Mouse (Mus musculus): ENCODE results near the gene Gm14443. TPM values are rescaled to one million over a fixed set of nuclear protein-coding genes. Genes with fewer than 3 reads are reported as not detected.
"Not testable (repeated sequence)": the region's sequence is repeated elsewhere in the genome, so short reads cannot be mapped to it uniquely, and the experiment has no call there.

Gm14443 gene
- polyA plus RNA-seq, 1 experiment from 2014 or later, result 0.51 TPM

DNA sequence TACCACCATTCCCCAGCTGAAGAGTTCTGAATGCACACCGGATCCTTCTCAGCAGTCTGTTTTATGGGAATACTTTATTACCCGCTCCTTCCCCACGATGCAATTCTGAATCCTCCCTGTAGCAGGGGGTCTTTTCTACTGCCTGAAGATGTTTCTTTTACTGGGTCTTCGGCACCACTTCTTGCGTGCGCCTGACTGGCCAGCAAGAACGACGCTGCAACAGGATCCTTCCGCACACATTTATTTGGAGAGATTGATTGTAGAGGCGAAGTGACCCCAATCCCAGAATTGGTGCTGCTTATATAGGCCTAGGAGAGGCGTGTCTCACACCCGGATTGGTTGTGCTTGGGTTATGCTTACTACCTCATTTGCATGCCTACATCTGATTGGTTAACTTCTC lies 10.6 kb downstream of the Gm14443 start:
- 91% methylated on average over 12 of the region's 12 CpGs for WGBS
- not testable (repeated sequence) for H3K36me3 ChIP-seq (ENCODE audit: control insufficient read depth, insufficient read depth, low read length); H3K4me2 ChIP-seq; H3K27ac ChIP-seq (ENCODE audit: low read depth, low read length); H3K4me1 ChIP-seq (replicated peaks; ENCODE audit: control insufficient read depth, insufficient read depth, low read length); ATAC-seq (replicated peaks; ENCODE audit: low FRiP score); H3K9me3 ChIP-seq (ENCODE audit: control insufficient read depth, low read length); DNase-seq (ENCODE audit: low spot score); H3K27me3 ChIP-seq (replicated peaks; ENCODE audit: control insufficient read depth, insufficient read depth, low read length); H3K9ac ChIP-seq (ENCODE audit: low read depth, low read length); H3K4me3 ChIP-seq (ENCODE audit: low read depth, low read length)

DNA sequence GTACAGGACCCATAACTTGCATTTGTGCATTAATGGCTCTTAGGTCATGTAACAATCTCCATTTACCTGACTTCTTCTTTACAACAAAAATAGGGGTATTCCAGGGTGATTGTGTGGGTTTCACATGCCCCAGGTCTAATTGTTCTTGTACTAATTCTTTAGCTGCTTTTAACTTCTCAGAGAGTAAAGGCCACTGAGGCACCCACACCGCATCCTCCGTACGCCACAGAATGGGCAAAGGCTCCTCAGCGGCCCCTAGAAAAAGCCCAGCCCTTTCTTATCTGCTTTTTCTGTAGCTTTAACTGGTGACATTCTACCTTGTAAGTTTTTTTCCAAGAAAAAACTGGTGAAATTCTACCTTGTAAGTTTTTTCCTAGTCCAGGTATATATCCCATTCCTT lies 14.2 kb downstream of the Gm14443 start:
- DNase-seq (ENCODE audit: low spot score); ATAC-seq (replicated peaks; ENCODE audit: low FRiP score); H3K9ac ChIP-seq (ENCODE audit: low read depth, low read length); H3K27me3 ChIP-seq (replicated peaks; ENCODE audit: control insufficient read depth, insufficient read depth, low read length); H3K4me1 ChIP-seq (replicated peaks; ENCODE audit: control insufficient read depth, insufficient read depth, low read length); H3K9me3 ChIP-seq (ENCODE audit: control insufficient read depth, low read length); H3K27ac ChIP-seq (ENCODE audit: low read depth, low read length); H3K36me3 ChIP-seq (ENCODE audit: control insufficient read depth, insufficient read depth, low read length); H3K4me3 ChIP-seq (ENCODE audit: low read depth, low read length); H3K4me2 ChIP-seq: not testable (repeated sequence)
- 83% methylated on average over 4 of the region's 4 CpGs for WGBS

DNA sequence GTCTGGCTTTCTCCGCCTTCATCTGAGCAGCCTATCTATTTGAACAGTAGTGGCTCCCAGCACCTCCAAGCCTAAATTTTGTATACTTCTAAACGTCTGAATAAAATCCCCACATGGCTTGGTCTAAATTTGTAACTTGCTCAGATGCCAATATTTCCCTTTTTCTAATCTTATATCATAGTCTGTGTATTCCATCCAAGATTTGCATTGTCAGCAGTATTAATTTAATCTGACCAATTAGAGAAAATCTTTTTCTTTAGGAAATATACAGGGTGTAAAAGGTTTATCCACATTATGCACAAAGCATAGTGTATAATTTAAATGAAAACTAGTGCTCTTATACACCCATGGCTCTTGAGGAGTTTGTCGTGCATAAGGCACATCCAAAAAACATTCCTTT lies 17.0 kb downstream of the Gm14443 start:
- WGBS, result 67% methylated on average over 3 of the region's 3 CpGs
- H3K36me3 ChIP-seq (ENCODE audit: control insufficient read depth, insufficient read depth, low read length), result no peaks in the 10 kb centered on the region
- H3K27me3 ChIP-seq (replicated peaks; ENCODE audit: control insufficient read depth, insufficient read depth, low read length), result no peaks in the 10 kb centered on the region
- no peak for ATAC-seq (replicated peaks; ENCODE audit: low FRiP score)
- DNase-seq (ENCODE audit: low spot score), result no peak
- H3K9ac ChIP-seq (ENCODE audit: low read depth, low read length), result no peak overlapping the region
- no peak overlapping the region for H3K4me2 ChIP-seq
- H3K9me3 ChIP-seq (ENCODE audit: control insufficient read depth, low read length), result no peaks in the 10 kb centered on the region
- no peaks in the 10 kb centered on the region for H3K4me1 ChIP-seq (replicated peaks; ENCODE audit: control insufficient read depth, insufficient read depth, low read length)
- H3K4me3 ChIP-seq (ENCODE audit: low read depth, low read length), result no peak overlapping the region
- no peak overlapping the region for H3K27ac ChIP-seq (ENCODE audit: low read depth, low read length)

DNA sequence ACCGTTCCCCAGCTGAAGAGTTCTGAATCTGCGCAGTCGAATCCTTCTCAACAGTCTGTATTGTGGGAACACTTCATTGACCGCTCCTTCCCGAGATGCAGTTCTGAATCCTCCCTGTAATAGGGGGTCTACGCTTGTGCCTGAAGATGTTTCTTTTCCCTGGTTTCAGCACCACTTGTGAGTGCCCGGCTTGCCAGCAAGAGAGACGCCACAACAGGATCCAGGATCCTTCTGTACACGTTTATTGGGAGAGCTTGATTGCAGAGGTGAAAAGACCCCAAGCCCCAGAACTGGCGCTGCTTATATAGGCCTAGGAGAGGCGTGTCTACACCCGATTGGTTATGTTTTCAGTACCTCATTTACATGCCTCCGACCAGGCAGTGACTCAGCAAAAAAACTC lies 19.0 kb downstream of the Gm14443 start:
- no peak overlapping the region for H3K9ac ChIP-seq (ENCODE audit: low read depth, low read length)
- no peaks in the 10 kb centered on the region for H3K9me3 ChIP-seq (ENCODE audit: control insufficient read depth, low read length)
- H3K4me1 ChIP-seq (replicated peaks; ENCODE audit: control insufficient read depth, insufficient read depth, low read length), result no peaks in the 10 kb centered on the region
- no peak overlapping the region for H3K4me2 ChIP-seq
- no peak overlapping the region for H3K4me3 ChIP-seq (ENCODE audit: low read depth, low read length)
- no peaks in the 10 kb centered on the region for H3K27me3 ChIP-seq (replicated peaks; ENCODE audit: control insufficient read depth, insufficient read depth, low read length)
- ATAC-seq (replicated peaks; ENCODE audit: low FRiP score) (no peak), DNase-seq (ENCODE audit: low spot score) (no peak)
- no peak overlapping the region for H3K27ac ChIP-seq (ENCODE audit: low read depth, low read length)
- no peaks in the 10 kb centered on the region for H3K36me3 ChIP-seq (ENCODE audit: control insufficient read depth, insufficient read depth, low read length)
- WGBS, result 91% methylated on average over 13 of the region's 13 CpGs

DNA sequence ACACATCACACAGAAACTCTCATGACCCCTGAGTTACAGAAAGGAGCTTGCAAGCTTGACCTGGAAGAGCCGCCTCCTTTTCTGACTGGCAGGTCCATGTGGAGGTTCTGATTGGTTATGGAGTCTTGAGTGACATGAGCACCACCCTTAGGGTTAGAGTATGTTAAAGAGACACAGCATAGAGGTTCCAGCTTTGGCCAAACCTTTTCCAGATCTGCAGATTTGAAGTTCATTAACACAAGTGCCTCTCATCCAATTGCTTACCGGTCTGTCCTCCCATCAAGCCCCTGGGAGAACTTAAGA lies 33.7 kb downstream of the Gm14443 start, which contains the start of gene Gm14399:
Gene Gm14399 (minus strand): TSS at position 20 of the 303 bp plus-strand sequence.
- H3K36me3 ChIP-seq (ENCODE audit: control insufficient read depth, insufficient read depth, low read length); H3K27me3 ChIP-seq (replicated peaks; ENCODE audit: control insufficient read depth, insufficient read depth, low read length); H3K27ac ChIP-seq (ENCODE audit: low read depth, low read length); H3K4me1 ChIP-seq (replicated peaks; ENCODE audit: control insufficient read depth, insufficient read depth, low read length); H3K9me3 ChIP-seq (ENCODE audit: control insufficient read depth, low read length); ATAC-seq (replicated peaks; ENCODE audit: low FRiP score); DNase-seq (ENCODE audit: low spot score): not testable (repeated sequence)
- peak within 1 kb of the TSS; percentile 34; the same call in 1 of the 2 replicates for H3K9ac ChIP-seq (ENCODE audit: low read depth, low read length)
- H3K4me3 ChIP-seq (ENCODE audit: low read depth, low read length), result peak within 1 kb of the TSS; percentile 49
- WGBS, result 0% methylated on average over 1 of the region's 2 CpGs
- peak within 1 kb of the TSS; percentile 34 for H3K4me2 ChIP-seq

DNA sequence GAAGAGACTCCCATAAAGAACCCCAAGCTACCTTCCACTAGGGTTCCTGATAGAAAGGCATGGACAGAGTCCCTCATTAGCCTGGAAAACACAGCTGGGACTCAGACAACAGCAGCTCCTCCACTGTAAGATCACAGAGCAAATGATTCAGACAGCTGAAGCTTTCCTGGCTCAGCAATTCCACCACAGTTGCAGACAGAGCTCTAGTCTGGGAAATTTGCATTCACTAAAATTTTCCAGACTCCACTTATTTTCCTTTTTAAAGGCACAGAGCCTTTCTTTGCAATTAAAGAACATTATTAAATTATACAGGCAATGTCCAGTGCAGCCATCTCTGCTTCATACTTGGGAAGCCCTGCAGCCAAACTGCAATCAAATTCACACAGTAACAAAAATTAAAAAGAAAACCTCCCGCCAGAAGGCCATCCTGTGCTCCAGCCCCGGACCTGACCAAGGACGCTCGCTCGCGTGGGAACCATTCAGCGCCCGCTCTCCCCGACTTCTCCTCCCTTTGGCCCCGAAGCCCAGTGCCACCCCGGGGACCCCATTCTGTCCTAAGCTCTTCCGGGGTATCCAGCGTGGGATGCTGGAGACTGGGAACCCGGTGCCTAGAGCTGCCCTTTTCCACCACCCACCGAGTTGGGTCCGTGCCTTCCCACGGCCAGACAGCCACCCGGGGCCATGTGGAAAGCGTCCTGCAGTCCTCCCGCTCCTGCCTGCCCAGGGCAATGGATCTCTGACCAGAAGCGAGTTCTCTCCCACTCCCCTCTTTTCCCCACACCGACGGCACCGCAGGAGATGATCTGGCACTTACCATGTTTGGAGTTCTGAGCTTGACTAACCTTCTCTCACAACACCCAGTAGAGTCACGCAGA lies 34.3 kb downstream of the Gm14443 start:
- not testable (repeated sequence) for H3K4me1 ChIP-seq (replicated peaks; ENCODE audit: control insufficient read depth, insufficient read depth, low read length); H3K27me3 ChIP-seq (replicated peaks; ENCODE audit: control insufficient read depth, insufficient read depth, low read length); H3K36me3 ChIP-seq (ENCODE audit: control insufficient read depth, insufficient read depth, low read length); H3K9me3 ChIP-seq (ENCODE audit: control insufficient read depth, low read length); ATAC-seq (replicated peaks; ENCODE audit: low FRiP score); DNase-seq (ENCODE audit: low spot score); H3K27ac ChIP-seq (ENCODE audit: low read depth, low read length)
- H3K4me3 ChIP-seq (ENCODE audit: low read depth, low read length), result peak overlapping the region; percentile 49
- H3K9ac ChIP-seq (ENCODE audit: low read depth, low read length), result peak overlapping the region; percentile 34; the same call in 1 of the 2 replicates
- WGBS, result 4% methylated on average over 22 of the region's 25 CpGs
- H3K4me2 ChIP-seq, result peak overlapping the region; percentile 34

DNA sequence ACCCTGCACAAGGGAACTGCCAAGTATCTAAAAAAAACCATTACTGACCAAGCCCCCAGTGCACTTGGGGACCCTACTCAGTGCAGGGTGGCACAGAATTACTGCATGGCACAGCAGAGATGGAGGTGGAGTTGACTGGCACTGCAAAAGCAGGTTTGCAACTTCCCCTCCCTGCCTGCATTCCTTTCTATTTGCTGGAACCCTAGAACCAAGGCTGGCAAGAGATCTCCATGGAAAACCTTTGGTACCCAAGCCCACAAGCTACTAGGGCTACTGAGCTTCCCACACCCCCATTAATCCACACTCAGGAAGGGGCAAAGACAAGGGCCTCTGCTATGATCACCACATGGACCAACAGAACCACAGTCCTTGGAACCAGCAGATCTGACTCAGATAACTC lies 35.0 kb downstream of the Gm14443 start:
- H3K9ac ChIP-seq (ENCODE audit: low read depth, low read length); H3K9me3 ChIP-seq (ENCODE audit: control insufficient read depth, low read length); H3K36me3 ChIP-seq (ENCODE audit: control insufficient read depth, insufficient read depth, low read length); H3K4me3 ChIP-seq (ENCODE audit: low read depth, low read length); H3K27ac ChIP-seq (ENCODE audit: low read depth, low read length); H3K4me1 ChIP-seq (replicated peaks; ENCODE audit: control insufficient read depth, insufficient read depth, low read length); H3K4me2 ChIP-seq; ATAC-seq (replicated peaks; ENCODE audit: low FRiP score); H3K27me3 ChIP-seq (replicated peaks; ENCODE audit: control insufficient read depth, insufficient read depth, low read length); DNase-seq (ENCODE audit: low spot score): not testable (repeated sequence)

Other genes starting within 250 kb of the Gm14443 start
- not detected in 2 replicates for gene Gm14444, start 165.6 kb downstream of the Gm14443 start, polyA plus RNA-seq (2014; fragmentation: Nextera tagmentation; extraction: Ambion mirVana)
- gene Gm14393, start 108.1 kb downstream of the Gm14443 start, polyA plus RNA-seq (2014; fragmentation: Nextera tagmentation; extraction: Ambion mirVana), result 1.1 TPM in 1 of 2 replicates, not detected in the other
- gene Gm14399, start 33.9 kb downstream of the Gm14443 start, polyA plus RNA-seq (2014; fragmentation: Nextera tagmentation; extraction: Ambion mirVana), result 3.8 and 4.0 TPM in 2 replicates
- gene Gm14391, start 31.0 kb upstream of the Gm14443 start, polyA plus RNA-seq (2014; fragmentation: Nextera tagmentation; extraction: Ambion mirVana), result 5.1 and 5.2 TPM in 2 replicates
- 0.18 and 4.3 TPM in 2 replicates for gene Gm14440, start 99.3 kb upstream of the Gm14443 start, polyA plus RNA-seq (2014; fragmentation: Nextera tagmentation; extraction: Ambion mirVana)
- gene Gm4631, start 162.3 kb upstream of the Gm14443 start, polyA plus RNA-seq (2014; fragmentation: Nextera tagmentation; extraction: Ambion mirVana), result 16.8 and 17.6 TPM in 2 replicates
- 4.3 and 5.1 TPM in 2 replicates for gene Zfp968, start 196.6 kb upstream of the Gm14443 start, polyA plus RNA-seq (2014; fragmentation: Nextera tagmentation; extraction: Ambion mirVana)